Mouse (Mus musculus): ENCODE data around the gene Shisa7. TPM values are rescaled to one million over a fixed set of nuclear protein-coding genes. Genes with fewer than 3 reads are reported as not detected.
"Not testable (repeated sequence)": the region's sequence is repeated elsewhere in the genome, so short reads cannot be mapped to it uniquely, and the experiment has no call there.

Gene Shisa7
- total RNA-seq, 2 experiments from 2014 or later = not detected

- ATAC-seq (replicated peaks; ENCODE audit: low FRiP score, poor library complexity, severe bottlenecking) = no peak
Measured at GRCm38 (mm10) chr7:4850621-4851314, 6.3 kb upstream of the Shisa7 start.

GRCm38 (mm10) chr7:4849372-4849771 lies 4.9 kb upstream of the Shisa7 start:
- no peak for ATAC-seq (replicated peaks; ENCODE audit: low FRiP score, poor library complexity, severe bottlenecking)

GRCm38 (mm10) chr7:4844917-4845309 lies 417 bp upstream of the Shisa7 start:
- no peak for ATAC-seq (replicated peaks; ENCODE audit: low FRiP score, poor library complexity, severe bottlenecking)

- ATAC-seq (replicated peaks; ENCODE audit: low FRiP score, poor library complexity, severe bottlenecking) = no peak
Measured at GRCm38 (mm10) chr7:4843604-4844244, 772 bp downstream of the Shisa7 start.

GRCm38 (mm10) chr7:4842634-4843131 lies 1.8 kb downstream of the Shisa7 start:
- no peak for ATAC-seq (replicated peaks; ENCODE audit: low FRiP score, poor library complexity, severe bottlenecking)

- no peak for ATAC-seq (replicated peaks; ENCODE audit: low FRiP score, poor library complexity, severe bottlenecking)
Measured at GRCm38 (mm10) chr7:4842077-4842476, 2.4 kb downstream of the Shisa7 start.

- ATAC-seq (replicated peaks; ENCODE audit: low FRiP score, poor library complexity, severe bottlenecking) = no peak
Measured at GRCm38 (mm10) chr7:4837639-4838038, 6.9 kb downstream of the Shisa7 start.

GRCm38 (mm10) chr7:4836351-4836792 lies 8.1 kb downstream of the Shisa7 start:
- no peak for ATAC-seq (replicated peaks; ENCODE audit: low FRiP score, poor library complexity, severe bottlenecking)

GRCm38 (mm10) chr7:4835631-4836327 lies 8.7 kb downstream of the Shisa7 start:
- no peak for ATAC-seq (replicated peaks; ENCODE audit: low FRiP score, poor library complexity, severe bottlenecking)

- no peak for ATAC-seq (replicated peaks; ENCODE audit: low FRiP score, poor library complexity, severe bottlenecking)
Measured at GRCm38 (mm10) chr7:4830476-4830875, 14.0 kb downstream of the Shisa7 start.

- ATAC-seq (replicated peaks; ENCODE audit: low FRiP score, poor library complexity, severe bottlenecking) = no peak
Measured at GRCm38 (mm10) chr7:4825365-4825764, 19.1 kb downstream of the Shisa7 start.

- no peak for ATAC-seq (replicated peaks; ENCODE audit: low FRiP score, poor library complexity, severe bottlenecking)
Measured at GRCm38 (mm10) chr7:4822162-4822907, 22.2 kb downstream of the Shisa7 start.

GRCm38 (mm10) chr7:4821690-4822089 lies 22.8 kb downstream of the Shisa7 start:
- ATAC-seq (replicated peaks; ENCODE audit: low FRiP score, poor library complexity, severe bottlenecking) = no peak

GRCm38 (mm10) chr7:4820925-4821324 lies 23.6 kb downstream of the Shisa7 start:
- not testable (repeated sequence) for ATAC-seq (replicated peaks; ENCODE audit: low FRiP score, poor library complexity, severe bottlenecking)

- ATAC-seq (replicated peaks; ENCODE audit: low FRiP score, poor library complexity, severe bottlenecking) = no peak
Measured at GRCm38 (mm10) chr7:4816559-4816958, 27.9 kb downstream of the Shisa7 start.

GRCm38 (mm10) chr7:4813105-4813791 lies 31.2 kb downstream of the Shisa7 start:
- ATAC-seq (replicated peaks; ENCODE audit: low FRiP score, poor library complexity, severe bottlenecking) = no peak

- ATAC-seq (replicated peaks; ENCODE audit: low FRiP score, poor library complexity, severe bottlenecking) = peak; percentile 93
Measured at GRCm38 (mm10) chr7:4812303-4813104, 32.0 kb downstream of the Shisa7 start, which contains the start of gene Ube2s. Gene Ube2s (minus strand): TSS chr7:4812590.

- no peak for ATAC-seq (replicated peaks; ENCODE audit: low FRiP score, poor library complexity, severe bottlenecking)
Measured at GRCm38 (mm10) chr7:4811842-4812302, 32.6 kb downstream of the Shisa7 start.

Measured in erythroid progenitor cell, adult 5-6 weeks (primary cell).